Mouse (Mus musculus) liver, postnatal 0 days (tissue): Measurements from ENCODE around the gene Timm17b.

ENCODE experiments used
- CTCF ChIP-seq: sonication (generic); IDR thresholded peaks from 2 replicates; pipeline ENCODE4 v1.5.1; 2016; ENCODE audit warnings: antibody characterized with exemption, low read depth
- EP300 ChIP-seq: IDR thresholded peaks from 2 replicates; pipeline ENCODE4 v1.6.1; 2016; ENCODE audit warnings: antibody characterized with exemption, low read depth, mild to moderate bottlenecking

DNA sequence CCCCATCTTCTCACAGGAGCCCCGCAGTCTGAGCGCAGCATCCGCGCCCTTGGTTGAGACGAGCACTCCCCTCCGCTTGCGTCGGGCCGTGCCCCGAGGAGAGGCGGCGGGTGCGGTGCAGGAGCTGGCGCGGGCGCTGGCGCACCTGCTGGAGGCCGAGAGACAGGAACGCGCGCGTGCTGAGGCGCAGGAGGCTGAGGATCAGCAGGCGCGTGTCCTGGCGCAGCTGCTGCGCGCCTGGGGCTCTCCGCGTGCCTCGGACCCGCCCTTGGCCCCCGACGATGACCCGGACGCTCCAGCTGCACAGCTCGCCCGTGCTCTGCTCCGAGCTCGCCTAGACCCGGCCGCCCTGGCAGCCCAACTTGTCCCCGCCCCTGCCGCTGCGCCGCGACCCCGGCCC is 22.9 kb downstream of the Timm17b start:
- TF ChIP-seq CTCF (no peak), EP300 (no peak)
